Mouse (Mus musculus) myocyte (in vitro differentiated cells): ENCODE measurements around the gene Cisd1. TPM values are rescaled to one million over a fixed set of nuclear protein-coding genes. Genes with fewer than 3 reads are reported as not detected.
A peak's percentile ranks its signal among the peaks of the same experiment; 100 is the strongest.

Experiments
- H3K27me3 ChIP-seq: one replicate; pipeline ENCODE4 v1.6.1; 2011; ENCODE audit not compliant: control insufficient read depth, insufficient read depth, insufficient read length
- H3K36me3 ChIP-seq: one replicate; pipeline ENCODE4 v1.6.1; 2011; ENCODE audit not compliant: control insufficient read depth, insufficient read depth
- H3K4me2 ChIP-seq: one replicate; pipeline ENCODE4 v1.6.1; 2011; ENCODE audit warnings: low read depth, control low read depth
- H3K4me3 ChIP-seq: one replicate; pipeline ENCODE4 v1.5.1; 2011; ENCODE audit warnings: mild to moderate bottlenecking, control low read depth, moderate library complexity
- H3K79me2 ChIP-seq: one replicate; pipeline ENCODE4 v1.6.1; 2011; ENCODE audit not compliant: control insufficient read depth, insufficient read depth
- H3ac ChIP-seq: one replicate; pipeline ENCODE4 v1.6.1; 2011; ENCODE audit not compliant: control insufficient read depth, insufficient read length
- CEBPB ChIP-seq: IDR thresholded peaks from 2 replicates; pipeline ENCODE4 v1.6.1; 2011; ENCODE audit warnings: mild to moderate bottlenecking, moderate library complexity; ENCODE audit not compliant: poor library complexity, insufficient read depth, severe bottlenecking
- E2F4 ChIP-seq: IDR thresholded peaks from one replicate; pipeline ENCODE4 v1.6.1; 2011; ENCODE audit warnings: mild to moderate bottlenecking, control low read depth, moderate library complexity; ENCODE audit not compliant: insufficient read depth
- MAX ChIP-seq: IDR thresholded peaks from one replicate; pipeline ENCODE4 v1.6.1; 2011; ENCODE audit warnings: low read depth, mild to moderate bottlenecking, control low read depth
- MYOD1 ChIP-seq, 3 experiments: IDR thresholded peaks; one replicate each; pipeline ENCODE4 v1.6.1; 2011; ENCODE audit warnings: control low read depth in 2 of 3, low read depth in 2 of 3, mild to moderate bottlenecking in 2 of 3, moderate library complexity in 1 of 3; ENCODE audit not compliant: insufficient read length in 2 of 3, control insufficient read depth in 1 of 3
- MYOG ChIP-seq, 3 experiments: IDR thresholded peaks; one replicate each; pipeline ENCODE4 v1.6.1; 2011; ENCODE audit warnings: control low read depth in 2 of 3, low read depth in 2 of 3, mild to moderate bottlenecking in 2 of 3; ENCODE audit not compliant: insufficient read length in 2 of 3, control insufficient read depth in 1 of 3, insufficient read depth in 1 of 3
- POLR2A ChIP-seq: IDR thresholded peaks from one replicate; pipeline ENCODE4 v1.6.1; 2011; ENCODE audit warnings: low read depth, mild to moderate bottlenecking, control low read depth, moderate library complexity; ENCODE audit not compliant: insufficient read length
- POLR2AphosphoS2 ChIP-seq: IDR thresholded peaks from one replicate; pipeline ENCODE4 v1.6.1; 2011; ENCODE audit warnings: low read depth, control low read depth; ENCODE audit not compliant: insufficient read length
- REST ChIP-seq: IDR thresholded peaks from one replicate; pipeline ENCODE4 v1.6.1; 2011; ENCODE audit warnings: mild to moderate bottlenecking, control low read depth, moderate library complexity; ENCODE audit not compliant: insufficient read depth, insufficient read length
- SRF ChIP-seq: IDR thresholded peaks from one replicate; pipeline ENCODE4 v1.6.1; 2011; ENCODE audit warnings: low read depth; ENCODE audit not compliant: control insufficient read depth, insufficient read length
- TCF12 ChIP-seq: IDR thresholded peaks from one replicate; pipeline ENCODE4 v1.6.1; 2011; ENCODE audit warnings: mild to moderate bottlenecking, control low read depth; ENCODE audit not compliant: poor library complexity, insufficient read depth, severe bottlenecking
- TCF3 ChIP-seq: IDR thresholded peaks from one replicate; pipeline ENCODE4 v1.6.1; 2011; ENCODE audit warnings: low read depth, control low read depth; ENCODE audit not compliant: insufficient read length
- USF1 ChIP-seq: IDR thresholded peaks from one replicate; pipeline ENCODE4 v1.6.1; 2011; ENCODE audit warnings: low read depth, mild to moderate bottlenecking, control low read depth, moderate library complexity
- polyA plus RNA-seq: library from polyadenylated mRNA; unstranded; fragments of >200 nt; fragmentation: generic; extraction: Trizol; gene quantifications from one replicate; pipeline ENCODE4 v1.2.1, GENCODE M21; 2012; ENCODE audit warnings: missing spikeins

Gene Cisd1
- polyA plus RNA-seq, 1 experiment, result 124 TPM

- H3K4me2 ChIP-seq, result no peak overlapping the region
- H3K36me3 ChIP-seq, result peaks cover 9% of the 10 kb centered on the region
- H3K79me2 ChIP-seq, result no peaks in the 10 kb centered on the region
- TF ChIP-seq CEBPB (no peak), MYOG (IDR thresholded peaks at IDR 0.05; ENCODE audit: control insufficient read depth in 1 of 3, insufficient read depth in 1 of 3, insufficient read length in 2 of 3, low read depth in 2 of 3) (no peak)
- no peaks in the 10 kb centered on the region for H3K27me3 ChIP-seq
- no peak overlapping the region for H3K4me3 ChIP-seq
- no peak overlapping the region for H3ac ChIP-seq
These were observed 27.1 kb upstream of the Cisd1 start for GRCm38 (mm10) chr10:71371881-71372280.

- TF ChIP-seq SRF (no peak), TCF3 (no peak), MAX (no peak), POLR2AphosphoS2 (no peak), USF1 (no peak), E2F4 (no peak), POLR2A (no peak), MYOG (IDR thresholded peaks at IDR 0.05; ENCODE audit: control insufficient read depth in 1 of 3, insufficient read depth in 1 of 3, insufficient read length in 2 of 3, low read depth in 2 of 3) (no peak), REST (no peak), MYOD1 (IDR thresholded peaks at IDR 0.05; ENCODE audit: control insufficient read depth in 1 of 3, insufficient read length in 2 of 3, low read depth in 2 of 3) (no peak), CEBPB (no peak), TCF12 (no peak)
- Histone ChIP-seq H3K4me3 (no peak overlapping the region), H3K36me3 (peaks cover 6% of the 10 kb centered on the region), H3K4me2 (no peak overlapping the region), H3K79me2 (peaks cover 2% of the 10 kb centered on the region), H3ac (no peak overlapping the region), H3K27me3 (no peaks in the 10 kb centered on the region)
These were observed 24.7 kb upstream of the Cisd1 start for GRCm38 (mm10) chr10:71369466-71369865.

- no peaks in the 10 kb centered on the region for H3K36me3 ChIP-seq
- H3K4me2 ChIP-seq, result no peak overlapping the region
- H3ac ChIP-seq, result no peak overlapping the region
- TF ChIP-seq SRF, result no peak
- TF ChIP-seq MYOD1 (IDR thresholded peaks at IDR 0.05; ENCODE audit: control insufficient read depth in 1 of 3, insufficient read length in 2 of 3, low read depth in 2 of 3), result no peak
- no peak for TF ChIP-seq MYOG (IDR thresholded peaks at IDR 0.05; ENCODE audit: control insufficient read depth in 1 of 3, insufficient read depth in 1 of 3, insufficient read length in 2 of 3, low read depth in 2 of 3)
- no peak for TF ChIP-seq POLR2A
- no peak for TF ChIP-seq E2F4
- no peak for TF ChIP-seq USF1
- TF ChIP-seq POLR2AphosphoS2, result no peak
- no peak for TF ChIP-seq CEBPB
- no peak for TF ChIP-seq MAX
- no peak for TF ChIP-seq TCF12
- no peak for TF ChIP-seq REST
- no peak for TF ChIP-seq TCF3
- peaks cover 6% of the 10 kb centered on the region for H3K79me2 ChIP-seq
- H3K4me3 ChIP-seq, result no peak overlapping the region
- H3K27me3 ChIP-seq, result no peaks in the 10 kb centered on the region
These were observed 23.6 kb upstream of the Cisd1 start for GRCm38 (mm10) chr10:71368128-71368940.

GRCm38 (mm10) chr10:71363858-71364257, 19.1 kb upstream of the Cisd1 start:
- Histone ChIP-seq H3K4me2 (peak overlapping the region; percentile 83), H3K36me3 (no peaks in the 10 kb centered on the region), H3K79me2 (peaks cover 17% of the 10 kb centered on the region), H3K4me3 (no peak overlapping the region), H3ac (no peak overlapping the region), H3K27me3 (no peaks in the 10 kb centered on the region)
- no peak for TF ChIP-seq MAX
- TF ChIP-seq POLR2A, result no peak
- TF ChIP-seq MYOD1 (IDR thresholded peaks at IDR 0.05; ENCODE audit: control insufficient read depth in 1 of 3, insufficient read length in 2 of 3, low read depth in 2 of 3), result no peak
- no peak for TF ChIP-seq CEBPB
- TF ChIP-seq POLR2AphosphoS2, result no peak

- TF ChIP-seq E2F4, result no peak
- TF ChIP-seq REST, result no peak
- TF ChIP-seq POLR2AphosphoS2, result no peak
- TF ChIP-seq TCF3, result no peak
- TF ChIP-seq CEBPB, result no peak
- no peak for TF ChIP-seq TCF12
- no peak for TF ChIP-seq MAX
- Histone ChIP-seq H3ac (no peak overlapping the region), H3K79me2 (peaks cover 20% of the 10 kb centered on the region), H3K36me3 (no peaks in the 10 kb centered on the region), H3K4me3 (no peak overlapping the region), H3K27me3 (no peaks in the 10 kb centered on the region), H3K4me2 (peak overlapping the region; percentile 83)
These were observed 18.7 kb upstream of the Cisd1 start for GRCm38 (mm10) chr10:71363440-71363839.
